ENCODE assay signal across 7 mouse cellular contexts in the genomic region with DNA sequence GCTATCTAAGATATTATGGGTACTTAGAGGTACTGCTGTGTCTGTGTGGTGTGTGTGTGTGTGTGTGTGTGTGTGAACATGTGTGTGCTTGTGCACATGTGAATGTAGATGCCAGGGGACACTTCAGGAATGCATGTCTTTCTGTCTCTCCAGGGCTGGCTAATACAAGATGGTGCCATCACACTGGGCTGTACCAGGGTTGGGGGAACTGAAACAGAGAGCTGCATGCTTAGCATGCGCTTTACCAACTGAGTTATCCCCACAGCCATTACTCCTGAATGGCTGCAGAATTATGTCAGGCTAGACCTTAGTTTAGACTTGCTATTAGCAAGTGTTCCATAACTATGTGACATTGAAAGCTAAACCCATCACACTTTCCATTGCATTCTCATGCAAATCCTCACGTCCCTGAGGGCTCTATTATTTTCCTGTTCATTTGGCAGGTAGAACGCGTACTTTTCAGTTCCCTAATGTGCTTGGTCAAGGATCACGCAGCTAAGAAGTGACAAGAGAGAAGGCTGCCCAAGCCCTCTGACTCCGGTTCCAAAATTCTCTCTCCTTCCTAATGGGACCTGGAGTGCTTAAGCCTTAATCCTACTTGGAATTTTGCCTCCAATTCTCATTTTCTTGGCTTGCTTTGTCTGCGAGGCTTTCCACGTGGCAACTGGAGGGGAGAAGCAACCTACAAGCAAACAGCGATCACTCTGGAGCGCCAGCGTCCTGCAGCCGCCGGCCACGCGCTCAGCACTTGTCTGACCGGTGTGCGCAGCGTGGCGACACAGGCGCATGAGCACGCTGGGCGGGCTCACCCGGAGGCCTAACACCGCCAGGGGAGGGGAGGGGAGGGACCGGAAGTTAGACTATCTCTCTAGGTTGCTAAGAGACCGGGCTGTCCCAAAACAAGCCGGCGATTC. TPM values are rescaled to one million over a fixed set of nuclear protein-coding genes. Genes with fewer than 3 reads are reported as not detected.
A peak's percentile ranks its signal among the peaks of the same experiment; 100 is the strongest.
DNase-seq lines count a peak whose midpoint lies in the region; ATAC-seq lines count a peak whose summit lies in the region.

A gene (plus strand): TSS at position 776 of the 914 bp plus-strand sequence.

- H3K4me2 ChIP-seq in embryonic facial prominence, embryonic 12.5 days (replicated peaks): peak within 1 kb of the TSS; percentile 72
- peak within 1 kb of the TSS; percentile 56 for H3K4me2 ChIP-seq in limb, embryonic 11.5 days (ENCODE audit: low read depth, severe bottlenecking)
- H3K4me2 ChIP-seq in midbrain, embryonic 14.5 days (ENCODE audit: low read length): peak within 1 kb of the TSS; percentile 80

- H3K4me1 ChIP-seq in embryonic facial prominence, embryonic 12.5 days: peaks cover 7% of the 10 kb centered on the region; the same call in 1 of the 2 replicates
- 0 out of 2 replicates have a peak, but pooled peaks cover 2% of the 10 kb centered on the region for H3K4me1 ChIP-seq in limb, embryonic 11.5 days (ENCODE audit: control insufficient read depth, insufficient read depth, low read length)
- H3K4me1 ChIP-seq in midbrain, embryonic 14.5 days (ENCODE audit: control insufficient read depth, insufficient read depth, low read length): peaks cover 6% of the 10 kb centered on the region

- H3K27ac ChIP-seq in embryonic facial prominence, embryonic 12.5 days: peak within 1 kb of the TSS; percentile 72
- no peak within 1 kb of the TSS for H3K27ac ChIP-seq in limb, embryonic 11.5 days (replicated peaks; ENCODE audit: low read depth, low read length)
- peak within 1 kb of the TSS; percentile 74 for H3K27ac ChIP-seq in midbrain, embryonic 14.5 days (replicated peaks; ENCODE audit: low read depth, low read length)

- ATAC-seq in embryonic facial prominence, embryonic 12.5 days (ENCODE audit: insufficient number of reproducible peaks, insufficient read depth, low FRiP score, low TSS enrichment): peak; percentile 90
- ATAC-seq in limb, embryonic 11.5 days (ENCODE audit: insufficient number of reproducible peaks, low FRiP score, low TSS enrichment, low read depth): peak; percentile 96
- peak; percentile 88; the same call in 1 of the 2 replicates for ATAC-seq in midbrain, embryonic 14.5 days (ENCODE audit: low FRiP score, low TSS enrichment)

- peak within 1 kb of the TSS; percentile 42 for H3K4me3 ChIP-seq in embryonic facial prominence, embryonic 12.5 days
- H3K4me3 ChIP-seq in limb, embryonic 11.5 days (ENCODE audit: low read depth, low read length): peak within 1 kb of the TSS; percentile 27
- H3K4me3 ChIP-seq in midbrain, embryonic 14.5 days (replicated peaks; ENCODE audit: low read depth, low read length): peak within 1 kb of the TSS; percentile 37

- H3K9me3 ChIP-seq in embryonic facial prominence, embryonic 12.5 days: no peaks in the 10 kb centered on the region
- no peaks in the 10 kb centered on the region for H3K9me3 ChIP-seq in limb, embryonic 11.5 days (ENCODE audit: control insufficient read depth, low read length)
- no peaks in the 10 kb centered on the region for H3K9me3 ChIP-seq in midbrain, embryonic 14.5 days (ENCODE audit: control insufficient read depth, low read length)

- H3K36me3 ChIP-seq in embryonic facial prominence, embryonic 12.5 days: no peaks in the 10 kb centered on the region
- no peaks in the 10 kb centered on the region for H3K36me3 ChIP-seq in limb, embryonic 11.5 days (ENCODE audit: control insufficient read depth, insufficient read depth, low read length)
- H3K36me3 ChIP-seq in midbrain, embryonic 14.5 days (ENCODE audit: control insufficient read depth, insufficient read depth, low read length): no peaks in the 10 kb centered on the region

- H3K27me3 ChIP-seq in embryonic facial prominence, embryonic 12.5 days: no peaks in the 10 kb centered on the region
- no peaks in the 10 kb centered on the region for H3K27me3 ChIP-seq in limb, embryonic 11.5 days (ENCODE audit: control insufficient read depth, insufficient read depth, low read length)
- no peaks in the 10 kb centered on the region for H3K27me3 ChIP-seq in midbrain, embryonic 14.5 days (ENCODE audit: control insufficient read depth, insufficient read depth, low read length)

- H3K9ac ChIP-seq in embryonic facial prominence, embryonic 12.5 days: peak within 1 kb of the TSS; percentile 61
- peak within 1 kb of the TSS; percentile 45 for H3K9ac ChIP-seq in limb, embryonic 11.5 days (ENCODE audit: low read length)
- peak within 1 kb of the TSS; percentile 52 for H3K9ac ChIP-seq in midbrain, embryonic 14.5 days (replicated peaks; ENCODE audit: low read length)

- DNase-seq in adrenal gland, adult 2 months: peak; percentile 96
- DNase-seq in heart, adult 11 months: peak; percentile 99
- DNase-seq in kidney, adult 18-20 months: peak; percentile 89
- DNase-seq in limb, embryonic 11.5 days (ENCODE audit: low spot score): peak; percentile 90
- DNase-seq in midbrain, embryonic 14.5 days: peak; percentile 93
- peak; percentile 78 to 82 for DNase-seq in spleen, adult 18-20 months

- WGBS in embryonic facial prominence, embryonic 12.5 days: 5% methylated on average over 28 of the region's 28 CpGs
- 6% methylated on average over 28 of the region's 28 CpGs for WGBS in limb, embryonic 11.5 days
- 4% methylated on average over 28 of the region's 28 CpGs for WGBS in midbrain, embryonic 14.5 days

RNA-seq across cellular contexts. Expression of the gene that starts here (rescaled TPM):
- 10 to 100 TPM in 1 of 2 experiments, 1 to 10 TPM in 1; 3.5 to 11.4 TPM for total RNA-seq in adrenal gland, adult 2 months (2021)
- polyA plus RNA-seq in adrenal gland, adult 2 months (2012; rRNA removed): 1.3 and 1.6 TPM in 2 replicates
- polyA plus RNA-seq in embryonic facial prominence, embryonic 12.5 days (2016; fragmentation: Nextera tagmentation; extraction: Ambion mirVana): 0.73 and 1.8 TPM in 2 replicates
- 0.62 and 1.1 TPM in 2 replicates for polyA plus RNA-seq in limb, embryonic 11.5 days (2014; fragmentation: Nextera tagmentation; extraction: Ambion mirVana)
- polyA plus RNA-seq in midbrain, embryonic 14.5 days (2014; fragmentation: Nextera tagmentation; extraction: Ambion mirVana): 1.9 and 2.5 TPM in 2 replicates
